Mouse (Mus musculus): ENCODE measurements at regions not wholly inside any gene's neighbourhood (a gene's known extent, or its start where the extent isn't known, plus 50 kb on each side); places are given as distances from the start of the nearest gene placed in this dataset.
A peak's percentile ranks its signal among the peaks of the same experiment; 100 is the strongest.
"Not testable (repeated sequence)": the region's sequence is repeated elsewhere in the genome, so short reads cannot be mapped to it uniquely, and the experiment has no call there.

GRCm38 (mm10) chr10:99584855-99585254 is 174.6 kb downstream of the Csl start:
- no peak overlapping the region for H3K9ac ChIP-seq

GRCm38 (mm10) chr10:99592220-99592619 is 167.2 kb downstream of the Csl start:
- Histone ChIP-seq H3K4me2 (peak overlapping the region; percentile 21; the same call in 1 of the 2 replicates), H3K4me3 (no peak overlapping the region), H3K4me1 (0 out of 2 replicates have a peak, but pooled peaks cover 4% of the 10 kb centered on the region), H3K9ac (no peak overlapping the region), H3K9me3 (no peaks in the 10 kb centered on the region), H3K27me3 (replicated peaks) (no peaks in the 10 kb centered on the region), H3K27ac (no peak overlapping the region), H3K36me3 (replicated peaks) (no peaks in the 10 kb centered on the region)
- ATAC-seq (replicated peaks): peak; percentile 84; the same call in 1 of the 2 replicates
- 40% methylated on average over 9 of the region's 9 CpGs for WGBS

More at GRCm38 (mm10) chr10:99584855-99585254, 174.6 kb downstream of the Csl start:
- WGBS: 87% methylated on average over 2 of the region's 2 CpGs
- no peaks in the 10 kb centered on the region for H3K27me3 ChIP-seq (replicated peaks)
- no peak overlapping the region for H3K4me2 ChIP-seq
- H3K4me3 ChIP-seq: no peak overlapping the region
- H3K9me3 ChIP-seq: no peaks in the 10 kb centered on the region
- no peak overlapping the region for H3K27ac ChIP-seq
- no peaks in the 10 kb centered on the region for H3K36me3 ChIP-seq (replicated peaks)
- H3K4me1 ChIP-seq: no peaks in the 10 kb centered on the region
- ATAC-seq (replicated peaks): no peak

- H3K4me1 ChIP-seq: peaks cover 6% of the 10 kb centered on the region
- no peak overlapping the region for H3K27ac ChIP-seq
- WGBS: 93% methylated on average over 14 of the region's 14 CpGs
- no peaks in the 10 kb centered on the region for H3K36me3 ChIP-seq (replicated peaks)
- no peak for ATAC-seq (replicated peaks)
- no peaks in the 10 kb centered on the region for H3K27me3 ChIP-seq (replicated peaks)
- H3K4me2 ChIP-seq: no peak overlapping the region
- H3K4me3 ChIP-seq: no peak overlapping the region
- no peak overlapping the region for H3K9ac ChIP-seq
- no peaks in the 10 kb centered on the region for H3K9me3 ChIP-seq
These were observed 163.8 kb downstream of the Csl start for GRCm38 (mm10) chr10:99595659-99596058.

DNA sequence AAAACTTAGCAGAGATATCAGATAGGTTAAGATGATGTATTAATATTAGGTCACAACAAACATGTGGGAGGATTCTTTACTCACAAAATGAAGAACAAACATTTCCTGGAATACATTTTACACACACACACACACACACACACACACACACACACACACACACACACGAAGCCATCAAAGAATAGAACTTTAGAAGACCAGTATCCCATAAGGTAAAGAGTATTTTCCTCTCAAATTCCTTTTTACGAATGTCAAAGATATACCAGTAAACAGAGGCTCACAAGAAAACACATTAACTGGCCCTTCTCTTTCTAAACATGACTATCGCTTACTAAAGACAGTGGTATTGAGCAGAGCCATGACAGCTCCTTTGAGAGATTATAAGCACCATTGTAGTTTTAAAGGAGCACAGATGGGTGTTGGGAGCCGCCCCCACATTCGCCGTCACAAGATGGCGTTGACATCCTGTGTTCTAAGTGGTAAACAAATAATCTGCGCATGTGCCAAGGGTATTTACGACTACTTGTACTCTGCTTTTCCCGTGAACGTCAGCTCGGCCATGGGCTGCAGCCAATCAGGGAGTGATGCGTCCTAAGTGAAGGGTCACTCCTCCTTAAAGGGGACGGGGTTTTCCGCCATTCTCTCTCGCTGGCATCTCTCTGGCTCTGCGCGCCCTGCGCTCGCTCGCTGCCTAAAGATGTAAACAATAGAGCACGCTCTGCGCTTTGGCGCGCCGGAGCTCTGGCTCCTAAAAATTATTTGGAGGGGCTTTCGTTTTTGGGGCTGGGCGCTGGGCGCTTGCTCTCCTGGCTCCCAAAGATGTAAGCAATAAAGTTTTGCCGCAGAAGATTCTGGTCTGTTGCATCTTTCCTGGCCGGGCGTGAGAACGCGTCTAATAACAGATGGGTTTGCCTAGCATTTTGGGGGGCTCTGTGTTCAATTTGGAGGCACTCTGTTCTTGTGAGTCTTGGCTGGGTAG is 160.0 kb downstream of the Csl start:
- peak overlapping the region; percentile 62 for H3K27ac ChIP-seq
- peak; percentile 86 for ATAC-seq (replicated peaks)
- not testable (repeated sequence) for H3K27me3 ChIP-seq (replicated peaks); H3K36me3 ChIP-seq (replicated peaks); H3K9me3 ChIP-seq; H3K4me1 ChIP-seq
- H3K4me2 ChIP-seq: peak overlapping the region; percentile 44
- WGBS: 42% methylated on average over 28 of the region's 34 CpGs
- H3K4me3 ChIP-seq: peak overlapping the region; percentile 42
- H3K9ac ChIP-seq: peak overlapping the region; percentile 21; the same call in 1 of the 2 replicates

- H3K27ac ChIP-seq: no peak overlapping the region
- WGBS: 87% methylated on average over 5 of the region's 5 CpGs
- no peak overlapping the region for H3K4me3 ChIP-seq
- H3K9ac ChIP-seq: no peak overlapping the region
- no peak overlapping the region for H3K4me2 ChIP-seq
- ATAC-seq (replicated peaks): no peak
- H3K27me3 ChIP-seq (replicated peaks): no peaks in the 10 kb centered on the region
- no peaks in the 10 kb centered on the region for H3K36me3 ChIP-seq (replicated peaks)
- H3K9me3 ChIP-seq: no peaks in the 10 kb centered on the region
- peaks cover 4% of the 10 kb centered on the region for H3K4me1 ChIP-seq
These were observed 157.1 kb downstream of the Csl start for GRCm38 (mm10) chr10:99602331-99602730.

DNA sequence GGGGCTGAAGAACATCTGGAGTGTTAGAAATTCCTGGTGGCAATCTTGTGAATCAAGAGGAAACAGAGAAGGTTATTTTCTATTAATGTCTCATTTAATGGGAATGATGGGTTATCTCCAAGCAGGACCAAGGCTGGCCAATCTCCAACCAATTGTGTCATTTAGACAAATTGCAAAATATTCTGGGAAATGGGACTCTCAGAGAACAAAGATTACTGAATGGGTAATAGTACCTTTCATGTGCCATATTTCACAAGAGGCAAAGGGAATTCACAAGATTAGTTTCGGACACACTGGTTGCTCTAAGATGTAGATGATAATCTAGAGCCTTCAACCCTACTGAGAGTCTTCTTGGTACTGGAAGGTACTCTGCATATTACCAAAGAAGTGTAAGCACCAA is 155.3 kb downstream of the Csl start:
- Histone ChIP-seq H3K4me1 (peaks cover 4% of the 10 kb centered on the region; the same call in 1 of the 2 replicates), H3K4me2 (no peak overlapping the region), H3K9me3 (no peaks in the 10 kb centered on the region), H3K36me3 (replicated peaks) (no peaks in the 10 kb centered on the region), H3K27me3 (replicated peaks) (no peaks in the 10 kb centered on the region), H3K9ac (no peak overlapping the region), H3K27ac (no peak overlapping the region), H3K4me3 (no peak overlapping the region)
- 92% methylated on average over 1 of the region's 1 CpGs for WGBS
- no peak for ATAC-seq (replicated peaks)

DNA sequence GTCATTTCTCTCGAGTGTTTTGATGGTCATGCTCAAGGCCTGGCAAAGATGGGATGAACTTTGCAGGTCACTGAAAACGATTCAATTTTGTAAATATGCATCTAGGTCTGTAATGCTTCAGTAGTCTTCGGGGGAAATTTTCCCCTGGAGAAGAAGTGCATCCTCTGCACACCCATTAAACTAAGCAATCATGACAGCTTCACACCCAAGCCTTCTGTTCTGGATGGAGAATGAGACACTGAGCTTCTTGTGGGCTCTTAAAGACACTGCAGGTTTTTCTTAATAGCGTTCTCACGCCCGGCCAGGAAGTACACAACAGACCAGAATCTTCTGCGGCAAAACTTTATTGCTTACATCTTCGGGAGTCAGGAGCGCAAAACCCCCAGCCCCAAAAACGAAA is 151.0 kb downstream of the Csl start:
- no peak overlapping the region for H3K27ac ChIP-seq
- H3K9me3 ChIP-seq: no peaks in the 10 kb centered on the region
- ATAC-seq (replicated peaks): no peak
- no peaks in the 10 kb centered on the region for H3K36me3 ChIP-seq (replicated peaks)
- H3K27me3 ChIP-seq (replicated peaks): no peaks in the 10 kb centered on the region
- no peak overlapping the region for H3K4me2 ChIP-seq
- no peak overlapping the region for H3K9ac ChIP-seq
- 79% methylated on average over 10 of the region's 10 CpGs for WGBS
- no peaks in the 10 kb centered on the region for H3K4me1 ChIP-seq
- no peak overlapping the region for H3K4me3 ChIP-seq

DNA sequence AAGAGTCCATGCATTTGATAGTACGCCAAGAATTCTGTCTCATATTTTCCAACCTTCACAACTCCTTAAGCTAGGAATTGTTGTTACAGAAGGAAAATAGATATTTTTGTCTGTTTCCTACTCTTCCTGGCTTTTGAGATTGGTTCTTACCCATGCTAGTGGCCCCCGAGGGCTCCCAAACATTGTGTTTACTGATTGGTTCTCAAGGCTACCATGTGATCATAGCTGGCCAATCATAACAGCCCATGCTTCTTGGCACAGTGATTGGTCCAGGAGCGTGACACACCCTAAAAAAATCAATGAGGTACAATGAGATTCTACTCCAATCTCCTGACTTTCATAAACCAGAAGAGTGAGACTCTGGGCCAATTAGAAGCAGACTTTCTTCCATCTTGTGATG is 150.0 kb downstream of the Csl start:
- Histone ChIP-seq H3K27ac (no peak overlapping the region), H3K27me3 (replicated peaks) (no peaks in the 10 kb centered on the region), H3K4me2 (no peak overlapping the region), H3K9me3 (no peaks in the 10 kb centered on the region), H3K36me3 (replicated peaks) (no peaks in the 10 kb centered on the region), H3K9ac (no peak overlapping the region), H3K4me3 (no peak overlapping the region), H3K4me1 (no peaks in the 10 kb centered on the region)
- ATAC-seq (replicated peaks): no peak
- WGBS: 95% methylated on average over 3 of the region's 3 CpGs

GRCm38 (mm10) chr10:99610890-99611289 is 148.6 kb downstream of the Csl start:
- H3K36me3 ChIP-seq (replicated peaks): no peaks in the 10 kb centered on the region
- no peak overlapping the region for H3K9ac ChIP-seq
- H3K4me2 ChIP-seq: no peak overlapping the region
- H3K4me3 ChIP-seq: no peak overlapping the region
- 92% methylated on average over 4 of the region's 4 CpGs for WGBS
- no peaks in the 10 kb centered on the region for H3K4me1 ChIP-seq
- no peak for ATAC-seq (replicated peaks)
- H3K27me3 ChIP-seq (replicated peaks): no peaks in the 10 kb centered on the region
- no peak overlapping the region for H3K27ac ChIP-seq
- H3K9me3 ChIP-seq: no peaks in the 10 kb centered on the region

DNA sequence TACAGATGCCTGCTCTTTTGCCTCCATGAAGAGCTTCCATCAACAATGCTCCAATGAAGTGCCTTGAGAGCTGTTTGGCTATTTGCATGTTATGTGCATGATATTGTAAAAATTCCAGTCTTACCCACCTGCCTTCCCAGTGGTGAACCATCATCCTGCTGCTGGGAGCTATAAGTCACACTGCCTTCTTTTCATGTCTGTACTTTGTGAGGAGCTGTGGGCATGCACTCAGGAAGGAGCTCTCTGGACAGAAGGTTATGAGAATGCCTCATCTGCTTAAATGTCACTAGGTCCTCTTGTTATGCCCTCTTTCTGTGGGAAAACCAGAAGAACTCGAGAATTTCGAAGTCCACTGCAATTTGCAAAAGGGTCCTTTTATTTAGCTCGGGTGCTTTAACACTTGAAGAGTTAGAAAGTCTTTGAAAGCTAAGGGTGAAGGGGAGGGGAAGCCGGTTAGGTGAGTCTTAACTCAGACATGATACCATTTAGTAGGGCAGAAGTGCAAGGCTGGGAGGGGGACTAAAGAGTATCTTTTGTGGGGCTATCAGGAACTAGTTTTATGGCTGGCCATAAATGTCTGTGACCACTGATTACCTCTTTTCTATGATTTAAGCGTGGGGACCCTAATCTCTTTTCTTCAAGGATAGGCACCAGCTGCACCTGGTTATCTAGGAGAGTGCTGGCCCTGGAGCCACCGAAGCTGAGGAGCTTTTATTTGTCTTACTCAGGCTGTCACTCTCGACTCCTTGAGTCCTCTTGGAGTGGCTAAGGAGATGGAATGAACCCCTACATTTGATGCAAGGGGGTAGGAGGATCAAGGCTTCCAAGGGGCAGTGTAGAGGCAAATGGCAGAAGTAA is 144.8 kb downstream of the Csl start:
- 78% methylated on average over 7 of the region's 7 CpGs for WGBS
- no peak for ATAC-seq (replicated peaks)
- no peaks in the 10 kb centered on the region for H3K36me3 ChIP-seq (replicated peaks)
- no peaks in the 10 kb centered on the region for H3K27me3 ChIP-seq (replicated peaks)
- H3K27ac ChIP-seq: no peak overlapping the region
- H3K4me1 ChIP-seq: no peaks in the 10 kb centered on the region
- no peak overlapping the region for H3K4me2 ChIP-seq
- H3K4me3 ChIP-seq: no peak overlapping the region
- no peak overlapping the region for H3K9ac ChIP-seq
- H3K9me3 ChIP-seq: no peaks in the 10 kb centered on the region

DNA sequence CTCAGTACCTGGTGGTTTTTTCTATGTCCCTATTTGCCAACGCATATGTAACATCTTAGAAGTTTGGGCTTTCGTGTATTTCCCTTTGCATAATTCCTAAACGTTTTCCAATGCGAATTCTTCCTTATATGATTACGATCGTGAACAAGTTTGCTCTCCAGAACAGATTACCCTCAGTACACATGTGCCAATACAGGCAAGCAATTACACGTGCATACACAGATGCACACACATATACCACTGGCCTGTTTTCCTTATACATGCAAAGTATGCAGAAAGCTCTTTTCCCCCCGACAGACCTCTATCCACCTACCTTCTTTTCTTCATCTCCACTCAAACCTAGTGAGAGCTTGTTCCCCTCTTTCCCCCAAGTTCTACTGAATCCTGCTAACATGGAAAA is 144.1 kb downstream of the Csl start:
- ATAC-seq (replicated peaks): no peak
- Histone ChIP-seq H3K36me3 (replicated peaks) (no peaks in the 10 kb centered on the region), H3K4me1 (no peaks in the 10 kb centered on the region), H3K27me3 (replicated peaks) (no peaks in the 10 kb centered on the region), H3K27ac (no peak overlapping the region), H3K9ac (no peak overlapping the region), H3K9me3 (no peaks in the 10 kb centered on the region), H3K4me2 (no peak overlapping the region), H3K4me3 (no peak overlapping the region)
- WGBS: 85% methylated on average over 8 of the region's 8 CpGs

DNA sequence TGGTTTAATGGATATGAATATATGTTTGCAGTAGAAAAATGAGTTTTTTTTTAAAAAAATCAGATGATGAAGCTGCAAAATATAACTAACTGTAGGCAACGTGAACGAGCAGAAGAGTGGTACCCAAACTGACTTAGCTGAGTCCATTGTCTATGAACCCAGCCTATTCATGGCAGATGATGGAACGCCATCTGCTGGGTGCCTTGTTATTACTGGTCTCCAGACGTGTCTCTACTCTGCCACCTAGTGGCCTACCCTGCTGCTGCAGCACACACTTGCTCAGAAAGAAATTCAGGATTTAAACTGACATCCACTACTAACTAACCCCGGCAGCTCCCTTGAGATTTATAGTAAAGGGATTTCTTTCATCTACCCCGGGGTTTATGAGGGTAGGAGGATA is 143.7 kb downstream of the Csl start:
- H3K9ac ChIP-seq: no peak overlapping the region
- no peaks in the 10 kb centered on the region for H3K36me3 ChIP-seq (replicated peaks)
- no peaks in the 10 kb centered on the region for H3K4me1 ChIP-seq
- no peak overlapping the region for H3K4me3 ChIP-seq
- H3K4me2 ChIP-seq: no peak overlapping the region
- H3K27me3 ChIP-seq (replicated peaks): no peaks in the 10 kb centered on the region
- WGBS: 12% methylated on average over 6 of the region's 6 CpGs
- peak; percentile 71; the same call in 1 of the 2 replicates for ATAC-seq (replicated peaks)
- no peak overlapping the region for H3K27ac ChIP-seq
- H3K9me3 ChIP-seq: no peaks in the 10 kb centered on the region
